Mouse (Mus musculus) midbrain, embryonic 12.5 days (tissue): ENCODE measurements at regions not wholly inside any gene's neighbourhood (a gene's known extent, or its start where the extent isn't known, plus 50 kb on each side); places are given as distances from the start of the nearest gene placed in this dataset.

Source experiments
- ATAC-seq: fragments of 200-750 bp; cut with Nextera tagmentation; 2 replicates; pipeline ENCODE4 v1.8.0; 2017; ENCODE audit warnings: low read depth, moderate TSS enrichment, moderate library complexity; ENCODE audit not compliant: low FRiP score
- H3K27ac ChIP-seq: fragments of 300-500 bp; sonication (generic); replicated peaks from 2 replicates; pipeline ENCODE4 v1.5.1; 2016; ENCODE audit warnings: mild to moderate bottlenecking
- H3K27me3 ChIP-seq: fragments of 300-500 bp; sonication (generic); 2 replicates; pipeline ENCODE4 v1.6.1; 2016; ENCODE audit warnings: mild to moderate bottlenecking
- H3K36me3 ChIP-seq: fragments of 300-500 bp; sonication (generic); 2 replicates; pipeline ENCODE4 v1.6.1; 2016
- H3K4me1 ChIP-seq: fragments of 300-500 bp; sonication (generic); 2 replicates; pipeline ENCODE4 v1.6.1; 2016
- H3K4me2 ChIP-seq: fragments of 300-500 bp; sonication (generic); replicated peaks from 2 replicates; pipeline ENCODE4 v1.6.1; 2016; ENCODE audit warnings: mild to moderate bottlenecking, moderate library complexity
- H3K4me3 ChIP-seq: fragments of 300-500 bp; sonication (generic); 2 replicates; pipeline ENCODE4 v1.5.1; 2016; ENCODE audit warnings: mild to moderate bottlenecking
- H3K9ac ChIP-seq: fragments of 300-500 bp; sonication (generic); replicated peaks from 2 replicates; pipeline ENCODE4 v1.6.1; 2016; ENCODE audit warnings: mild to moderate bottlenecking, moderate library complexity
- H3K9me3 ChIP-seq: fragments of 300-500 bp; sonication (generic); 2 replicates; pipeline ENCODE4 v1.6.1; 2016; ENCODE audit warnings: mild to moderate bottlenecking
- WGBS: fragments of 180-500 bp; shearing (Covaris S2); methylation state at CpG from one replicate; pipeline ENCODE4 v1.1.7; 2016; 5-methylcytosine and 5-hydroxymethylcytosine counted together

DNA sequence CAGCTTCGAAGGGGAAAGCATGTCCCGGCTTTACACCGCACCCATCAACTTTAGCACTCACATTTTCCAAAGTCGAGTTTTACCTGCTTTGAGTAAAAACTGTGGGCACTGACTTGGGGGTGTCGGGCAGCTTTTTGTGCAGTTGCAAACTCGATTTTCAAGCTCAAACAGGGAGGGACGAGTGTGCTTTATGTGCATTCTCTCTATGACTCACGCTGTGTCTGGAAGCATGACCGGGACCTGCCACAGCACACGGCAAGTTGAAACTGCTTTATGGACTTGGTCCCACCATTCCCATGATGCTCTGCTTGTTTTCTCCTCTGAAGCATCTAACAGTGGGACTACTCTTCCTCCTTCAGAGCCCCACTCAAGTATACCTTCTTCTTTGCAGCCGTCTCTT lies 174.8 kb downstream of the Sox2 start:
- H3K9ac ChIP-seq = no peak overlapping the region
- ATAC-seq = no peak
- H3K9me3 ChIP-seq = no peaks in the 10 kb centered on the region
- no peaks in the 10 kb centered on the region for H3K27me3 ChIP-seq
- 84% methylated on average over 11 of the region's 11 CpGs for WGBS
- no peak overlapping the region for H3K4me3 ChIP-seq
- H3K27ac ChIP-seq = no peak overlapping the region
- H3K4me2 ChIP-seq = no peak overlapping the region
- 0 out of 2 replicates have a peak, but pooled peaks cover 4% of the 10 kb centered on the region for H3K4me1 ChIP-seq
- no peaks in the 10 kb centered on the region for H3K36me3 ChIP-seq

- 92% methylated on average over 5 of the region's 5 CpGs for WGBS
- no peak for ATAC-seq
Measured at GRCm38 (mm10) chr3:34826396-34826795, 176.2 kb downstream of the Sox2 start.

DNA sequence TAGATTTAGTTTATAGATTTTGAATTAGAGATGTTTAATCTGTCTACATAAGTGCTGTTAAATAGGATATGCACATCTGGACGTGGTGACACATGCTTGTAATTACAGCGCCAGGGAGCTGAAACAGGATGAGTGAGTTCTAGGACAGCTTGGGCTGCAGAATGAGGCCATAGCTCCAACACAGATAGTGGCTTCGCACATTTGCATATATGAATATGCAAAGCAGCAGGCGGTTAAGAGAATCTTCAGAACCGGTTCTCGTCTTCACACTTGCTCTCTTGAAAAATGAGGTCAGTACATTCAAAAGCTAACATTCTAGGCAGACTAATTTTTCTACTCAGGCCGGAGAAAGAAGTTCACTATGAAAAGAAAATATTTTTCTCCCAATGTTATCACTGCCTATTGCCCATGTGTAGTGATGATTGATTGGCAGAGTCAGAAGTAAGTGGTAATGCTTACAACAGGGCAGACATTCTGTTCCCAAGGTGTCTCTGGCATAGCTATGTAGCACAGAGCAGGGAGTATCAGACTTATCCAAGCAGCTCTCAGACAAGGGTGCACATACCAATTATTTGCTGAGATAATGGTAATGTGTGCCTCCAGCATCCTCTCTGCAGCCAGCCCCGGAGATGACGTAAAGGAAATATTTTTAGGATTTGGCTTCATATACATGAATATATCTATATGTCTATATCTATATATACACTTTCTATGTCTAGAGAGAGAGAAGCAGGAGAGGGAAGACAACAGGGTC lies 178.4 kb downstream of the Sox2 start:
- H3K4me3 ChIP-seq = no peak overlapping the region
- H3K27me3 ChIP-seq = no peaks in the 10 kb centered on the region
- no peak overlapping the region for H3K27ac ChIP-seq
- no peaks in the 10 kb centered on the region for H3K36me3 ChIP-seq
- no peaks in the 10 kb centered on the region for H3K9me3 ChIP-seq
- WGBS = 71% methylated on average over 9 of the region's 9 CpGs
- ATAC-seq = no peak
- H3K9ac ChIP-seq = no peak overlapping the region
- H3K4me2 ChIP-seq = no peak overlapping the region
- 0 out of 2 replicates have a peak, but pooled peaks cover 4% of the 10 kb centered on the region for H3K4me1 ChIP-seq

More at GRCm38 (mm10) chr3:34826396-34826795, 176.2 kb downstream of the Sox2 start:
- Histone ChIP-seq H3K27me3 (no peaks in the 10 kb centered on the region), H3K9me3 (no peaks in the 10 kb centered on the region), H3K9ac (no peak overlapping the region), H3K4me3 (no peak overlapping the region), H3K27ac (no peak overlapping the region), H3K4me2 (no peak overlapping the region), H3K36me3 (no peaks in the 10 kb centered on the region), H3K4me1 (0 out of 2 replicates have a peak, but pooled peaks cover 4% of the 10 kb centered on the region)

- Histone ChIP-seq H3K4me1 (peaks cover 20% of the 10 kb centered on the region), H3K4me3 (no peak overlapping the region), H3K4me2 (no peak overlapping the region), H3K36me3 (no peaks in the 10 kb centered on the region), H3K9ac (no peak overlapping the region), H3K27ac (no peak overlapping the region), H3K9me3 (no peaks in the 10 kb centered on the region), H3K27me3 (no peaks in the 10 kb centered on the region)
- peak; percentile 19; the same call in 1 of the 2 replicates for ATAC-seq
- WGBS = 84% methylated on average over 8 of the region's 8 CpGs
Measured at GRCm38 (mm10) chr3:34836741-34837267, 186.6 kb downstream of the Sox2 start.

DNA sequence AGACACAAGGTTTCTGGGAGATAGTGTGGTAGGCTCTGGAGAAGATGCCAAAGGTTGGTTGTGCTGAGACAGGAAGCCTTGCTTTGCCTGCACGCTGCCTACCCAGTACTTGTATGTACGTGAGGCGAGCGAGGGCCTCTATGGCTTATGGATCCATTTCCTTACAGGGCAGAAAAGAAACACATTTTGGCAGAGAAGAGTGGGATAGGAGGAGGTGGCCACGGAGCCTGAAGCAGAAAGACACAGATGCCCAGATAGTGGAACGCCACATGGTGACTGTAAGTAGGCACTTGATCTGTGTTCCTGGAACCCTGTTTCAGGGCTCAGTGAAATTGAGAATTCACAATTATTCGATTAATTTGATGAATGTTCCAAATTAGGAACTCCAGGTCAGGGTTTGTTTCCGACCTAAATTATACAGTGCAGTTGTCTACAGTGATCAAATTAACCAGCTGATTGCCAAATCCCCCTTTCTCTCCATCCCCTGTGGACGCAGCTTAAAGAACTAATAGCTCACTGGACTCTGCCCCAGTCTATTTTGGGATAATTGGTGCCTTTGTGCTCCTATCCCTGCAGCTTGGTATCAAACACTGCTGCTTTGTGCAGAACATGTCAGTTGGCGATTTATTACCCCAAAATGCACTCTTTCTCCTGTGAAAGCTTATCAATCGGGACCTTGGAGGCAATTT lies 187.6 kb downstream of the Sox2 start:
- Histone ChIP-seq H3K27ac (no peak overlapping the region), H3K9me3 (no peaks in the 10 kb centered on the region), H3K4me1 (peaks cover 20% of the 10 kb centered on the region), H3K4me3 (no peak overlapping the region), H3K36me3 (no peaks in the 10 kb centered on the region), H3K9ac (no peak overlapping the region), H3K27me3 (no peaks in the 10 kb centered on the region), H3K4me2 (no peak overlapping the region)
- ATAC-seq = peak; percentile 58; the same call in 1 of the 2 replicates
- 74% methylated on average over 11 of the region's 11 CpGs for WGBS

- 59% methylated on average over 16 of the region's 16 CpGs for WGBS
- Histone ChIP-seq H3K27me3 (no peaks in the 10 kb centered on the region), H3K27ac (peak overlapping the region; percentile 32; the same call in 1 of the 2 replicates), H3K4me3 (no peak overlapping the region), H3K9me3 (no peaks in the 10 kb centered on the region), H3K4me1 (peaks cover 5% of the 10 kb centered on the region; the same call in 1 of the 2 replicates), H3K9ac (no peak overlapping the region), H3K4me2 (no peak overlapping the region), H3K36me3 (no peaks in the 10 kb centered on the region)
- ATAC-seq = peak; percentile 60
Measured at GRCm38 (mm10) chr3:34860877-34861649, 210.9 kb downstream of the Sox2 start.

DNA sequence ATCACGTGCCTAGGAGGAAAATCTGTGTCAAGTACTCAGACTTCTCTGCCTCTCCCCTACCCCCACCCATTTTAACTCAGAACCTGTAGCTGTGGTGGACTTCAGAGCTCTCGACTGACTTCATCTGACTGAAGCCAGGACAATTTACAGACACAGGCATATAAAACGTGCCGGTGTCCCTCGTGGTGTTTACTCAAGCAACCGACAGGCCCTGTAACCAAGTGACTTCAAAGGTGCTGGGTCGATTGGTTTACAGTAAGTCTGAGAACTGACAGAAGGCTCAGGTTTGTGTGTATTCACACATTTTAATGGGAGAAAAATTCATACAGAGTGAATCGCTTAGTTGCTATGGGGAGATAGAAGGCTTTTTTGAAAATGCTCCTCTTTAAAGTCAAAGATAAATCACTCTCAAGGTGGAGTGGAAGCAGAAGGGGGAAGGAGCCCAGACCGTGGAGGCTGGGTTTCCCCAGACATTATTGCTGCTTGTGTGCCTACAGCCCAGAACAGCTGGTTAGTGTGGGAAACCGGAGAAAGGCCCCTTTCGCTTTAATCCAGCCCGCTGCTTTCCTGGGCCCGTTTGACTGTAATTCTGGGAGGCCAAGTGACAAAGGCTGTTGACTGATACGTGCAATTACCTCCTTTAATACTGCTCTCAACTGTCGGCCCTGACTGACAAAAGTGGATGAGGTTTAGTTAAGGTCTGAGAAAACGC lies 218.6 kb downstream of the Sox2 start:
- peaks cover 9% of the 10 kb centered on the region for H3K4me1 ChIP-seq
- H3K36me3 ChIP-seq = no peaks in the 10 kb centered on the region
- ATAC-seq = no peak
- 48% methylated on average over 16 of the region's 16 CpGs for WGBS
- H3K4me3 ChIP-seq = no peak overlapping the region
- 0 out of 2 replicates have a peak overlapping the region, but pooled peaks have one; percentile 20 for H3K27ac ChIP-seq
- no peaks in the 10 kb centered on the region for H3K9me3 ChIP-seq
- H3K4me2 ChIP-seq = no peak overlapping the region
- no peak overlapping the region for H3K9ac ChIP-seq
- H3K27me3 ChIP-seq = no peaks in the 10 kb centered on the region; the same call in 1 of the 2 replicates

DNA sequence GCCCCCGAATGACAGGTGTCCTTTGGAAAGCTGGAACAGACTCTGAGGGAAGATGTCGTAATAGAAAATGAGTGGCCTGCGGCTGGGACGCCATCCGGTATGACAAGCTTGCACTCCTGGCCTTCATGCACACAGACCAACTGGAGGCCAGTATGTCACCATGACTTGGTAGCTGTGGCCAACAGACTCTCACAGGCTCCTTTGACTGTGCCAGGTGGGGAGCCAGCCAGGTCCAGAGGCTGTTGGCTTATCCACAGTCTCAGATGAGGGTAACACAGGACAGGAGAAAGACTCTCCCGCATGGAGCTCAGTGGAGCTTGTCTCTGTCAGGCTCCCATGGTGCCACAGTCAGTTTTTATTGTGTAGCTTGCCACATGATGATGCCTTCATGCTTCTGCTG lies 219.7 kb downstream of the Sox2 start:
- ATAC-seq = no peak
- no peaks in the 10 kb centered on the region; the same call in 1 of the 2 replicates for H3K27me3 ChIP-seq
- no peak overlapping the region for H3K4me2 ChIP-seq
- no peak overlapping the region for H3K4me3 ChIP-seq
- H3K4me1 ChIP-seq = peaks cover 9% of the 10 kb centered on the region
- H3K27ac ChIP-seq = no peak overlapping the region
- WGBS = 93% methylated on average over 6 of the region's 6 CpGs
- no peak overlapping the region for H3K9ac ChIP-seq
- no peaks in the 10 kb centered on the region for H3K36me3 ChIP-seq
- H3K9me3 ChIP-seq = no peaks in the 10 kb centered on the region

- Histone ChIP-seq H3K4me3 (no peak overlapping the region), H3K4me2 (no peak overlapping the region), H3K27ac (no peak overlapping the region), H3K4me1 (no peaks in the 10 kb centered on the region), H3K36me3 (no peaks in the 10 kb centered on the region), H3K27me3 (no peaks in the 10 kb centered on the region), H3K9me3 (no peaks in the 10 kb centered on the region), H3K9ac (no peak overlapping the region)
- WGBS = 89% methylated on average over 5 of the region's 5 CpGs
- ATAC-seq = no peak
Measured at GRCm38 (mm10) chr3:34885137-34885536, 234.9 kb downstream of the Sox2 start.

- no peak overlapping the region for H3K4me3 ChIP-seq
- no peak for ATAC-seq
- 92% methylated on average over 5 of the region's 5 CpGs for WGBS
- H3K4me2 ChIP-seq = no peak overlapping the region
- H3K27ac ChIP-seq = no peak overlapping the region
- H3K27me3 ChIP-seq = no peaks in the 10 kb centered on the region
- no peak overlapping the region for H3K9ac ChIP-seq
- H3K9me3 ChIP-seq = peaks cover 17% of the 10 kb centered on the region
- no peaks in the 10 kb centered on the region for H3K4me1 ChIP-seq
- H3K36me3 ChIP-seq = 0 out of 2 replicates have a peak, but pooled peaks cover 2% of the 10 kb centered on the region
Measured at GRCm38 (mm10) chr3:34893381-34893780, 243.2 kb downstream of the Sox2 start.

GRCm38 (mm10) chr3:34903106-34903505 lies 252.9 kb downstream of the Sox2 start:
- WGBS = 91% methylated on average over 8 of the region's 8 CpGs
- Histone ChIP-seq H3K4me2 (no peak overlapping the region), H3K4me3 (no peak overlapping the region), H3K9me3 (no peaks in the 10 kb centered on the region), H3K27ac (no peak overlapping the region), H3K36me3 (no peaks in the 10 kb centered on the region), H3K27me3 (no peaks in the 10 kb centered on the region), H3K9ac (no peak overlapping the region), H3K4me1 (no peaks in the 10 kb centered on the region)
- ATAC-seq = no peak
